Mouse (Mus musculus) hindbrain, embryonic 12.5 days (tissue): ENCODE data around the gene Enpp4. TPM values are rescaled to one million over a fixed set of nuclear protein-coding genes. Genes with fewer than 3 reads are reported as not detected.

Source experiments
- polyA plus RNA-seq: library from polyadenylated mRNA; unstranded; fragments of >200 nt; fragmentation: Nextera tagmentation; extraction: Ambion mirVana; gene quantifications from 2 replicates; pipeline ENCODE4 v1.2.1, GENCODE M21; 2016

Gene Enpp4
- polyA plus RNA-seq, 1 experiment from 2014 or later: 4.3 TPM

Other genes with a start within 250 kb of the Enpp4 start
- 39.4 and 40.4 TPM in 2 replicates for gene Enpp5, start 27.0 kb downstream of the Enpp4 start, polyA plus RNA-seq
- 0.50 TPM in 2 replicates for gene Clic5, start 82.8 kb upstream of the Enpp4 start, polyA plus RNA-seq